Mouse (Mus musculus): ENCODE results near the gene Surf6. TPM values are rescaled to one million over a fixed set of nuclear protein-coding genes. Genes with fewer than 3 reads are reported as not detected.

Surf6 gene
- polyA plus RNA-seq, 1 experiment = 3.4 TPM

DNA sequence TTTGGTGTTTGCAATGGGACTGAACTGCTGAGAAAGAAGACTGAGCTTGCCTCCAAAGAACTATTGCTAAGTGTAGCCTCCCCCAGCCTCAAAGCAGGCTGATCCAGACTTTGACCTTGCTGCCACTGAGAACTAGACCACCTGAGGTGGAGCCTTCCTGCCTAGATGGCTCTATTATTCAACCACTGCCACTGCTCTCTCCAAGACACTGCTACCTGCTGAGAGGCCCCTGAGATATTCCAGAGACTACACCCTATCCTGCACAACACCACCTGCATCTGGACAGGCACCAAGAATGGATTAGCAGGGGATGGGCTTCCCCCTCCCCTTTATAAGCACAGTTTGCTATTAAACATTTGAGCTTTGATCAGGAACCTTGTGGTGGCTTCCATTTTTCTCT is 24.1 kb downstream of the Surf6 start:
- no peak for TF ChIP-seq POLR2A (IDR thresholded peaks at IDR 0.05; ENCODE audit: low read depth, low read length)
- no peak for TF ChIP-seq CTCF (IDR thresholded peaks at IDR 0.05; ENCODE audit: extremely low read depth, insufficient read length, insufficient replicate concordance, low read depth, low read length)
- H3K4me3 ChIP-seq (ENCODE audit: low read depth, low read length) = no peak overlapping the region
- no peak overlapping the region for H3K27ac ChIP-seq (ENCODE audit: insufficient read depth, low read depth, low read length)
- H3K4me1 ChIP-seq (ENCODE audit: control insufficient read depth, insufficient read depth, insufficient read length, low read length) = no peaks in the 10 kb centered on the region
- H3K36me3 ChIP-seq (ENCODE audit: control insufficient read depth, insufficient read depth, low read length) = no peaks in the 10 kb centered on the region
- H3K27me3 ChIP-seq (ENCODE audit: control insufficient read depth, insufficient read depth, low read length) = no peaks in the 10 kb centered on the region

DNA sequence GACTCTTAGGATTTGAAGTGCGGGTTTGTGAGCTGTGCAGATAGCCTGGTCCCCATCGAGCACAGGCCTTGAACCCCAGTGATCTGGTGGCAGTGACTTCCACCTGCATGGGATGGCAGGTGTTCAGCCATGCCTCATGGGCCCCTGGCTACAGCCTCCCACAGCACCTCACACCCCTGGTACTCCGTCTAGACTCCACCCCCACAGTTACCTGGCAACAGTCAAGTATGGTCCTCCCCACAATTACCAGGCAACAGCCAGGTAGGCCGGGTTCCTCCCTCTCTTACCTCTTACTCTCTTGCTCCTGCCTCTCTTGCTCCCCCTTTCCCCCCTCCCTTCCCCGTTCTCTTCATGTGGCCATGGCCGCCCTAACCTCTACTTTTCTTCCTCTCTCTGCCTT is 32.0 kb downstream of the Surf6 start:
- no peak overlapping the region for H3K4me3 ChIP-seq (ENCODE audit: low read depth, low read length)
- TF ChIP-seq POLR2A (IDR thresholded peaks at IDR 0.05; ENCODE audit: low read depth, low read length) = no peak
- no peak for TF ChIP-seq CTCF (IDR thresholded peaks at IDR 0.05; ENCODE audit: extremely low read depth, insufficient read length, insufficient replicate concordance, low read depth, low read length)
- 44% methylated on average over 6 of the region's 6 CpGs for WGBS
- no peaks in the 10 kb centered on the region for H3K4me1 ChIP-seq (ENCODE audit: control insufficient read depth, insufficient read depth, insufficient read length, low read length)
- H3K36me3 ChIP-seq (ENCODE audit: control insufficient read depth, insufficient read depth, low read length) = no peaks in the 10 kb centered on the region
- H3K27me3 ChIP-seq (ENCODE audit: control insufficient read depth, insufficient read depth, low read length) = peaks cover 2% of the 10 kb centered on the region; the same call in 1 of the 2 replicates
- H3K27ac ChIP-seq (ENCODE audit: insufficient read depth, low read depth, low read length) = no peak overlapping the region

DNA sequence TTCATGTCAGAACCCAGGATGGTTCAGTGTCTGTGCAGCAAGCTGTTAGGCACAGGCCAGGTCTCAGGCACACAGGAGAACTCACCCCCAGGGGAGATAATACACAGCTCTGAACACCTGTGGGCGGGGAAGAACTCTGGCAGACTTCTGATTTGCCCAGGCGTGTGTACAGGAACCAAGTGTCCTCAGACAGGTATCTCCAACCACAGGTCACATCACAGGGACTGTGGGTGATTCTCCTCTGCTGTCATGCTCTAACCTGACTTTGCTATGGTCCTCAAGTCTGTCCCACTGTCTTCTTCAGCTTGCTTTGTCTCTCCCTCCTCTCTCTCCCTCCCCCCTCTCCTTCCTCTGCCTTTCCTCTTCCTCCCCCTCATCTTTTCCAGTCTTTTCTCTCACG is 37.8 kb downstream of the Surf6 start, which contains the start of gene Abo:
Gene Abo, minus strand, starts transcription at position 101 of the 400 bp plus-strand sequence.
- WGBS = 36% methylated on average over 3 of the region's 3 CpGs
- Histone ChIP-seq H3K27ac (ENCODE audit: insufficient read depth, low read depth, low read length) (no peak within 1 kb of the TSS), H3K36me3 (ENCODE audit: control insufficient read depth, insufficient read depth, low read length) (no peaks in the 10 kb centered on the region), H3K4me3 (ENCODE audit: low read depth, low read length) (no peak within 1 kb of the TSS), H3K27me3 (ENCODE audit: control insufficient read depth, insufficient read depth, low read length) (no peaks in the 10 kb centered on the region), H3K4me1 (ENCODE audit: control insufficient read depth, insufficient read depth, insufficient read length, low read length) (no peaks in the 10 kb centered on the region)
- TF ChIP-seq POLR2A (IDR thresholded peaks at IDR 0.05; ENCODE audit: low read depth, low read length) (no peak), CTCF (IDR thresholded peaks at IDR 0.05; ENCODE audit: extremely low read depth, insufficient read length, insufficient replicate concordance, low read depth, low read length) (no peak)

DNA sequence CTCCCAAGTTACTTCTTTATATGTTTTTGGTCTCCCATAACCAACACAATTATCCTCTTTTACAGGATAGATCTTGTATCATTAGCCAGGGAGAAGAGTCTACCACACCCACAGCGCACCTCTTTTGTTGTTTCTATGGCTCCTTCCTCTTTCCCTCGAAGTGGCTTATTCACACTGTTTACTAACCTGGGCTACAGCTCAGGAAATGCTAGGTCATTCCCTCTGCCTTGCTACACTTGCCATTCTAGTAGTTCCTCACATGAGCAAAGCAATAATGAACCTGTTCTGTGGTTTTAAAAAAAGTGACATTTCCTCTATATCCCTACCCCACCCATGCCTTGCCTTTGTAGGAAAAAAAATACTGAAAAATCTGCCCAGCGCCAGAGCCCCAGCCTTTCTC is 39.8 kb downstream of the Surf6 start:
- no peak overlapping the region for H3K27ac ChIP-seq (ENCODE audit: insufficient read depth, low read depth, low read length)
- no peaks in the 10 kb centered on the region for H3K27me3 ChIP-seq (ENCODE audit: control insufficient read depth, insufficient read depth, low read length)
- TF ChIP-seq POLR2A (IDR thresholded peaks at IDR 0.05; ENCODE audit: low read depth, low read length) = no peak
- TF ChIP-seq CTCF (IDR thresholded peaks at IDR 0.05; ENCODE audit: extremely low read depth, insufficient read length, insufficient replicate concordance, low read depth, low read length) = no peak
- no peak overlapping the region for H3K4me3 ChIP-seq (ENCODE audit: low read depth, low read length)
- no peaks in the 10 kb centered on the region for H3K4me1 ChIP-seq (ENCODE audit: control insufficient read depth, insufficient read depth, insufficient read length, low read length)
- WGBS = 55% methylated on average over 3 of the region's 3 CpGs
- no peaks in the 10 kb centered on the region for H3K36me3 ChIP-seq (ENCODE audit: control insufficient read depth, insufficient read depth, low read length)

DNA sequence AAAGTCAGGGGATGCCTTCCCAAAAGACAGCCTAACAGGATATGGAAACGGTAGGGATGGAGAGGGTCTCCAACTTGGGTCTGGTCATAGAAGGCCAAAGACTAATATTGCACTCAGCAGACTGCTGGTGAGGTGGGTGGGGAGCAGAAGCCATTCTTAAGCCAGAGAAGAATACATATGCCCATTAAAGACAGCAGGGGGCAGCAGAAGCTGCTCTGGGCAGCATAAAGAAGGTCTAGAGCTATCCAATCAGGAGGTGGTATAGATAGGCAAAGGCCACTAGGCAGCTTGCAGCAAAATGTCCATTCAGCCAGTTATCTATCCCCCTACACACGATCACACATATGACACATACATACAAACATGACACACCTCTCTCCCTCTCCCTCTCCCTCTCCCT is 55.0 kb downstream of the Surf6 start:
- H3K4me1 ChIP-seq (ENCODE audit: control insufficient read depth, insufficient read depth, insufficient read length, low read length) = no peaks in the 10 kb centered on the region
- H3K4me3 ChIP-seq (ENCODE audit: low read depth, low read length) = no peak overlapping the region
- no peaks in the 10 kb centered on the region for H3K36me3 ChIP-seq (ENCODE audit: control insufficient read depth, insufficient read depth, low read length)
- WGBS = 28% methylated on average over 2 of the region's 2 CpGs
- no peak overlapping the region for H3K27ac ChIP-seq (ENCODE audit: insufficient read depth, low read depth, low read length)
- no peak for TF ChIP-seq POLR2A (IDR thresholded peaks at IDR 0.05; ENCODE audit: low read depth, low read length)
- TF ChIP-seq CTCF (IDR thresholded peaks at IDR 0.05; ENCODE audit: extremely low read depth, insufficient read length, insufficient replicate concordance, low read depth, low read length) = peak; percentile 45; the same call in 1 of the 2 replicates
- no peaks in the 10 kb centered on the region for H3K27me3 ChIP-seq (ENCODE audit: control insufficient read depth, insufficient read depth, low read length)

Other genes with a start within 250 kb of the Surf6 start
- gene Lcn4, start 231.6 kb downstream of the Surf6 start, polyA plus RNA-seq (2012; rRNA removed) = not detected in 2 replicates
- gene Abo, start 37.9 kb downstream of the Surf6 start, polyA plus RNA-seq (2012; rRNA removed) = 0.29 TPM in 1 of 2 replicates, not detected in the other
- gene Med22, start 7.8 kb upstream of the Surf6 start, polyA plus RNA-seq (2012; rRNA removed) = 9.9 and 16.6 TPM in 2 replicates
- 504 and 639 TPM in 2 replicates for gene Rpl7a, start 7.9 kb upstream of the Surf6 start, polyA plus RNA-seq (2012; rRNA removed)
- gene Surf2, start 13.5 kb upstream of the Surf6 start, polyA plus RNA-seq (2012; rRNA removed) = 8.7 and 11.3 TPM in 2 replicates
- 15.4 and 35.7 TPM in 2 replicates for gene Surf1, start 13.7 kb upstream of the Surf6 start, polyA plus RNA-seq (2012; rRNA removed)
- gene Surf4, start 31.0 kb upstream of the Surf6 start, polyA plus RNA-seq (2012; rRNA removed) = 382 and 644 TPM in 2 replicates
- gene Stkld1, start 31.2 kb upstream of the Surf6 start, polyA plus RNA-seq (2012; rRNA removed) = 0.13 and 0.19 TPM in 2 replicates
- 11.3 and 14.7 TPM in 2 replicates for gene Rexo4, start 61.5 kb upstream of the Surf6 start, polyA plus RNA-seq (2012; rRNA removed)
- 0.94 and 1.1 TPM in 2 replicates for gene Adamts13, start 70.5 kb upstream of the Surf6 start, polyA plus RNA-seq (2012; rRNA removed)
- 39.5 and 49.1 TPM in 2 replicates for gene Cacfd1, start 107.0 kb upstream of the Surf6 start, polyA plus RNA-seq (2012; rRNA removed)
- gene Slc2a6, start 125.1 kb upstream of the Surf6 start, polyA plus RNA-seq (2012; rRNA removed) = 6.1 and 6.7 TPM in 2 replicates
- 0.18 TPM in 1 of 2 replicates, not detected in the other for gene Mymk, start 169.3 kb upstream of the Surf6 start, polyA plus RNA-seq (2012; rRNA removed)
- 1.5 and 1.9 TPM in 2 replicates for gene Adamtsl2, start 176.5 kb upstream of the Surf6 start, polyA plus RNA-seq (2012; rRNA removed)
- gene Fam163b, start 239.6 kb upstream of the Surf6 start, polyA plus RNA-seq (2012; rRNA removed) = 0.08 TPM in 2 replicates

Measured in small intestine, adult 2 months (tissue).